In the genomic region with DNA sequence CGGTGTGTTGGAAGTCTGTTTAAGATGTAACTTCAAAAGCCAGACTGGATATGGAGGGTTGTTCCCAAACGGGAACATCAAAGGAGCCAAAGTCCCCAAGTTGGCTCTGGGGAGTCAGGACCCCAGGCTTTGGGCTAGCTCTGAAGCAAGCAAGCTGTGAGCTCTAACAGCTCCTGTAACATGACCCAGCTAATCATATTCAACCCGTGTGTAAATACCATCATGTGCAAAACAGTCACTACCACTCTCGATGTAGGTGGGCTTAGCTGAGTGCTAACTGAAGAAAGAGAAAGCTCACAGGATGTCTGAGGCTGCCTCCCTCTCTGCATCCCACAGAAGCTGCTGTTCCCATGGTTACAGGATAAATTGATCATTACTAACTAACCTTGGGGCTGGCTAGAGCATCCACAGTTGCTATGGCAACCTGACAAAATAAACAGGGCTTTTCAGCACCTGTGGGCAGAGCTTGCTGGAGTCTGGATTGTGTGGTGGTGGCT, we compare ENCODE assay signal across 9 mouse cellular contexts. TPM values are rescaled to one million over a fixed set of nuclear protein-coding genes. Genes with fewer than 3 reads are reported as not detected.
DNase-seq lines count a peak whose midpoint lies in the region; ATAC-seq lines count a peak whose summit lies in the region.
"Had no signal": no experiment of that assay in that cellular context is flagged by ENCODE, and none has a peak within 500 bp of the region (broad histone marks: within the 10 kb centered on the region; RNA-seq: fewer than 3 reads in every experiment).

No protein-coding gene starts in this region.

- H3K27me3 ChIP-seq in embryonic facial prominence, embryonic 14.5 days (replicated peaks; ENCODE audit: control insufficient read depth, insufficient read depth, low read length) = no peaks in the 10 kb centered on the region
- no peaks in the 10 kb centered on the region for H3K27me3 ChIP-seq in neural tube, embryonic 15.5 days (replicated peaks)

- H3K4me3 ChIP-seq in embryonic facial prominence, embryonic 14.5 days (ENCODE audit: low read depth, low read length) = peak overlapping the region; percentile 70
- peak overlapping the region; percentile 91 for H3K4me3 ChIP-seq in neural tube, embryonic 15.5 days (replicated peaks)

- no peaks in the 10 kb centered on the region for H3K36me3 ChIP-seq in embryonic facial prominence, embryonic 14.5 days (ENCODE audit: control insufficient read depth, insufficient read depth, low read length)
- H3K36me3 ChIP-seq in neural tube, embryonic 15.5 days = no peaks in the 10 kb centered on the region

- DNase-seq in layer of hippocampus, adult 18-20 months (ENCODE audit: low spot score in 2 of 2) = peak; percentile 74 to 86
- DNase-seq in layer of hippocampus, postnatal 25 days (ENCODE audit: extremely low spot score in 1 of 2, low spot score in 1 of 2) = no peak
- peak; percentile 67 for DNase-seq in embryonic facial prominence, embryonic 14.5 days (ENCODE audit: low spot score)
- peak; percentile 67 for DNase-seq in layer of hippocampus, adult 9-10 months (ENCODE audit: low spot score)
- no peak for DNase-seq in cerebellum, postnatal 36 days
- DNase-seq in thymus, postnatal 4 days = no peak
- no peak for DNase-seq in right cerebral cortex, postnatal 36 days (ENCODE audit: low spot score in 2 of 2)

- WGBS in embryonic facial prominence, embryonic 14.5 days = 2% methylated on average over 4 of the region's 4 CpGs
- 1% methylated on average over 4 of the region's 4 CpGs for WGBS in neural tube, embryonic 15.5 days

- H3K9me3 ChIP-seq in embryonic facial prominence, embryonic 14.5 days (ENCODE audit: control insufficient read depth, low read length) = no peaks in the 10 kb centered on the region
- H3K9me3 ChIP-seq in neural tube, embryonic 15.5 days (replicated peaks) = no peaks in the 10 kb centered on the region

- peak overlapping the region; percentile 76 for H3K9ac ChIP-seq in embryonic facial prominence, embryonic 14.5 days (ENCODE audit: low read depth, low read length)
- H3K9ac ChIP-seq in neural tube, embryonic 15.5 days (replicated peaks) = peak overlapping the region; percentile 89

- peaks cover 17% of the 10 kb centered on the region for H3K4me1 ChIP-seq in embryonic facial prominence, embryonic 14.5 days (ENCODE audit: control insufficient read depth, insufficient read depth, low read length)
- H3K4me1 ChIP-seq in neural tube, embryonic 15.5 days = peaks cover 65% of the 10 kb centered on the region

- no peak overlapping the region for H3K27ac ChIP-seq in embryonic facial prominence, embryonic 14.5 days (replicated peaks; ENCODE audit: low read depth, low read length)
- H3K27ac ChIP-seq in neural tube, embryonic 15.5 days (replicated peaks) = peak overlapping the region; percentile 88

- peak; percentile 21; the same call in 1 of the 2 replicates for ATAC-seq in embryonic facial prominence, embryonic 14.5 days (ENCODE audit: low read depth)
- 0 out of 2 replicates have a peak, but pooled peaks have one; percentile 18 for ATAC-seq in neural tube, embryonic 15.5 days (ENCODE audit: low FRiP score)

- peak overlapping the region; percentile 93 for H3K4me2 ChIP-seq in embryonic facial prominence, embryonic 14.5 days (ENCODE audit: low read depth, low read length)
- H3K4me2 ChIP-seq in neural tube, embryonic 15.5 days = peak overlapping the region; percentile 72

RNA-seq across cellular contexts. Expression of gene D430019H16Rik, which starts 1.5 kb away (rescaled TPM):
- total RNA-seq in layer of hippocampus, adult 18-20 months (2021) = 100 to 1,000 TPM; 108 to 114 TPM
- total RNA-seq in layer of hippocampus, postnatal 25 days (2021) = 100 to 1,000 TPM; 122 to 131 TPM
- 3.4 and 3.8 TPM in 2 replicates for polyA plus RNA-seq in embryonic facial prominence, embryonic 14.5 days (2014; fragmentation: Nextera tagmentation; extraction: Ambion mirVana)
- 9.2 and 11.3 TPM in 2 replicates for polyA plus RNA-seq in neural tube, embryonic 15.5 days (2015; fragmentation: Nextera tagmentation; extraction: Ambion mirVana)
- total RNA-seq: MEL had no signal

Comparison
In these comparisons a context has a peak if more than half of its experiments do, and no peak if none do; other contexts are left out.
1. DNase-seq: peak in layer of hippocampus, adult 18-20 months (2 of 2), embryonic facial prominence, embryonic 14.5 days (single experiment) and layer of hippocampus, adult 9-10 months (single experiment); none in layer of hippocampus, postnatal 25 days (0 of 2), cerebellum, postnatal 36 days (0 of 2), thymus, postnatal 4 days (single experiment) and right cerebral cortex, postnatal 36 days (0 of 2).